Mouse (Mus musculus) MEL (cell line): ENCODE results near the gene Clca2. TPM values are rescaled to one million over a fixed set of nuclear protein-coding genes. Genes with fewer than 3 reads are reported as not detected.

Experiments
- DNase-seq: peaks from one replicate; pipeline ENCODE4 v3.0.0; 2011; ENCODE audit warnings: low read depth, low spot score
- H3K27ac ChIP-seq: 2 replicates; pipeline ENCODE4 v1.5.1; 2012; ENCODE audit warnings: low read depth, mild to moderate bottlenecking, control low read depth, low read length, moderate library complexity; ENCODE audit not compliant: control insufficient read depth
- H3K27me3 ChIP-seq, 2 experiments: fragments of 150-350 bp in 1 of 2; sonication (generic) in 1 of 2; 2 replicates each; pipeline ENCODE4 v1.6.1; 2012; ENCODE audit warnings: low read length in 2 of 2, mild to moderate bottlenecking in 2 of 2, improper control_type of control experiment in 1 of 2, moderate library complexity in 1 of 2; ENCODE audit not compliant: insufficient read depth in 2 of 2, control insufficient read depth in 1 of 2
- H3K36me3 ChIP-seq, 2 experiments: 2 replicates each; pipeline ENCODE4 v1.6.1; 2012 to 2014; ENCODE audit warnings: low read length in 2 of 2, improper control_type of control experiment in 1 of 2, inconsistent platforms in 1 of 2, mild to moderate bottlenecking in 1 of 2; ENCODE audit not compliant: insufficient read depth in 2 of 2, control insufficient read depth in 1 of 2
- H3K4me1 ChIP-seq, 2 experiments: fragments of 150-350 bp in 1 of 2; sonication (generic) in 1 of 2; 2 replicates each; pipeline ENCODE4 v1.6.1; 2012; ENCODE audit warnings: low read length in 2 of 2, improper control_type of control experiment in 1 of 2, mild to moderate bottlenecking in 1 of 2; ENCODE audit not compliant: insufficient read depth in 2 of 2, control insufficient read depth in 1 of 2
- H3K4me3 ChIP-seq, 2 experiments: fragments of 150-350 bp in 1 of 2; sonication (generic) in 1 of 2; 2 replicates each; pipeline ENCODE4 v1.5.1; 2012; ENCODE audit warnings: low read depth in 2 of 2, low read length in 2 of 2, mild to moderate bottlenecking in 2 of 2, moderate library complexity in 2 of 2, control low read depth in 1 of 2, improper control_type of control experiment in 1 of 2; ENCODE audit not compliant: control insufficient read depth in 1 of 2, insufficient read depth in 1 of 2
- H3K79me2 ChIP-seq: 2 replicates; pipeline ENCODE4 v1.6.1; 2012; ENCODE audit warnings: mild to moderate bottlenecking, low read length, moderate library complexity; ENCODE audit not compliant: control insufficient read depth, poor library complexity, insufficient read depth
- H3K9ac ChIP-seq: 2 replicates; pipeline ENCODE4 v1.6.1; 2012; ENCODE audit warnings: low read depth, mild to moderate bottlenecking, control low read depth, low read length, moderate library complexity; ENCODE audit not compliant: control insufficient read depth, poor library complexity, severe bottlenecking
- H3K9me3 ChIP-seq: fragments of 150-350 bp; sonication (generic); replicated peaks from 2 replicates; pipeline ENCODE4 v1.6.1; 2012; ENCODE audit warnings: mild to moderate bottlenecking, low read length, improper control_type of control experiment, moderate library complexity; ENCODE audit not compliant: insufficient read depth
- BHLHE40 ChIP-seq: IDR thresholded peaks from 2 replicates; pipeline ENCODE4 v1.6.1; 2012; ENCODE audit warnings: low read depth, mild to moderate bottlenecking, inconsistent platforms, low read length, improper control_type of control experiment, borderline replicate concordance
- CHD1 ChIP-seq: IDR thresholded peaks from 2 replicates; pipeline ENCODE4 v1.6.1; 2012; ENCODE audit warnings: low read depth, mild to moderate bottlenecking, inconsistent platforms, low read length, improper control_type of control experiment
- CHD2 ChIP-seq: IDR thresholded peaks from 2 replicates; pipeline ENCODE4 v1.6.1; 2011; ENCODE audit warnings: low read length, improper control_type of control experiment
- CTCF ChIP-seq, 3 experiments: IDR thresholded peaks in 2 of 3; conservative IDR thresholded peaks in 1 of 3; 2 replicates each; pipeline ENCODE4 v1.5.1; 2011 to 2012; ENCODE audit warnings: low read length in 3 of 3, low read depth in 2 of 3, mild to moderate bottlenecking in 2 of 3, improper control_type of control experiment in 1 of 3, inconsistent platforms in 1 of 3, mixed read lengths in 1 of 3, moderate library complexity in 1 of 3; ENCODE audit not compliant: control insufficient read depth in 1 of 3, insufficient read depth in 1 of 3, poor library complexity in 1 of 3, severe bottlenecking in 1 of 3
- E2F4 ChIP-seq: IDR thresholded peaks from 2 replicates; pipeline ENCODE4 v1.6.1; 2011; ENCODE audit warnings: low read depth, low read length, improper control_type of control experiment, borderline replicate concordance
- EP300 ChIP-seq, 2 experiments: IDR thresholded peaks; 2 replicates each; pipeline ENCODE4 v1.6.1; 2011; ENCODE audit warnings: improper control_type of control experiment in 2 of 2, low read length in 2 of 2, low read depth in 1 of 2, mild to moderate bottlenecking in 1 of 2
- ETS1 ChIP-seq: IDR thresholded peaks from 2 replicates; pipeline ENCODE4 v1.6.1; 2012; ENCODE audit warnings: low read depth, mild to moderate bottlenecking, inconsistent platforms, low read length, improper control_type of control experiment, moderate library complexity
- GABPA ChIP-seq: IDR thresholded peaks from 2 replicates; pipeline ENCODE4 v1.6.1; 2012; ENCODE audit warnings: low read depth, mild to moderate bottlenecking, inconsistent platforms, low read length, improper control_type of control experiment, moderate library complexity
- GATA1 ChIP-seq: IDR thresholded peaks from 2 replicates; pipeline ENCODE4 v1.6.1; 2011; ENCODE audit warnings: low read depth, low read length, improper control_type of control experiment
- HCFC1 ChIP-seq: IDR thresholded peaks from 2 replicates; pipeline ENCODE4 v1.6.1; 2012; ENCODE audit warnings: low read depth, mild to moderate bottlenecking, inconsistent platforms, low read length, improper control_type of control experiment, moderate library complexity
- MAFK ChIP-seq: IDR thresholded peaks from 2 replicates; pipeline ENCODE4 v1.6.1; 2011; ENCODE audit warnings: low read depth, mild to moderate bottlenecking, low read length, improper control_type of control experiment, borderline replicate concordance
- MAX ChIP-seq: IDR thresholded peaks from 2 replicates; pipeline ENCODE4 v1.6.1; 2011; ENCODE audit warnings: low read length, improper control_type of control experiment
- MAZ ChIP-seq: IDR thresholded peaks from 2 replicates; pipeline ENCODE4 v1.6.1; 2012; ENCODE audit warnings: low read depth, mild to moderate bottlenecking, inconsistent platforms, low read length, improper control_type of control experiment
- MEF2A ChIP-seq: IDR thresholded peaks from 2 replicates; pipeline ENCODE4 v1.6.1; 2014; ENCODE audit warnings: low read depth, mild to moderate bottlenecking, inconsistent platforms, low read length, improper control_type of control experiment; ENCODE audit not compliant: poor library complexity, insufficient replicate concordance, severe bottlenecking; ENCODE audit errors: extremely low read depth
- MXI1 ChIP-seq: IDR thresholded peaks from 2 replicates; pipeline ENCODE4 v1.6.1; 2011; ENCODE audit warnings: mild to moderate bottlenecking, low read depth, low read length, improper control_type of control experiment
- MYB ChIP-seq: IDR thresholded peaks from 2 replicates; pipeline ENCODE4 v1.6.1; 2011; ENCODE audit warnings: mild to moderate bottlenecking, low read depth, low read length, improper control_type of control experiment
- MYC ChIP-seq: IDR thresholded peaks from 2 replicates; pipeline ENCODE4 v1.6.1; 2011; ENCODE audit warnings: low read depth, mild to moderate bottlenecking, low read length, improper control_type of control experiment, moderate library complexity
- NELFE ChIP-seq: IDR thresholded peaks from 2 replicates; pipeline ENCODE4 v1.6.1; 2011; ENCODE audit warnings: low read depth, low read length, improper control_type of control experiment
- NRF1 ChIP-seq: IDR thresholded peaks from 2 replicates; pipeline ENCODE4 v1.6.1; 2014; ENCODE audit warnings: low read depth, mild to moderate bottlenecking, inconsistent platforms, low read length, improper control_type of control experiment, moderate library complexity; ENCODE audit not compliant: poor library complexity, insufficient read depth, severe bottlenecking
- POLR2AphosphoS5 ChIP-seq: IDR thresholded peaks from 2 replicates; pipeline ENCODE4 v1.6.1; 2012; ENCODE audit warnings: low read depth, borderline replicate concordance, mild to moderate bottlenecking, inconsistent platforms, low read length, moderate library complexity, mixed read lengths
- RAD21 ChIP-seq: IDR thresholded peaks from 2 replicates; pipeline ENCODE4 v1.6.1; 2011; ENCODE audit warnings: mild to moderate bottlenecking, low read depth, low read length, improper control_type of control experiment
- RCOR1 ChIP-seq: IDR thresholded peaks from 2 replicates; pipeline ENCODE4 v1.6.1; 2012; ENCODE audit warnings: low read depth, mild to moderate bottlenecking, inconsistent platforms, low read length, improper control_type of control experiment
- SIN3A ChIP-seq: IDR thresholded peaks from 2 replicates; pipeline ENCODE4 v1.6.1; 2012; ENCODE audit warnings: low read length, improper control_type of control experiment, inconsistent platforms
- SMC3 ChIP-seq: IDR thresholded peaks from 2 replicates; pipeline ENCODE4 v1.6.1; 2011; ENCODE audit warnings: low read depth, low read length, improper control_type of control experiment
- TAL1 ChIP-seq: IDR thresholded peaks from 2 replicates; pipeline ENCODE4 v1.6.1; 2012; ENCODE audit warnings: mild to moderate bottlenecking, inconsistent platforms, low read length, moderate library complexity, mixed read lengths
- TBP ChIP-seq: IDR thresholded peaks from 2 replicates; pipeline ENCODE4 v1.8.0; 2011; ENCODE audit warnings: low read depth, low read length, improper control_type of control experiment
- TCF12 ChIP-seq: IDR thresholded peaks from 2 replicates; pipeline ENCODE4 v1.6.1; 2014; ENCODE audit warnings: low read depth, mild to moderate bottlenecking, inconsistent platforms, low read length, improper control_type of control experiment, moderate library complexity
- USF1 ChIP-seq: IDR thresholded peaks from 2 replicates; pipeline ENCODE4 v1.6.1; 2014; ENCODE audit warnings: low read depth, mild to moderate bottlenecking, inconsistent platforms, low read length, improper control_type of control experiment, moderate library complexity
- USF2 ChIP-seq, 2 experiments: IDR thresholded peaks; 2 replicates each; pipeline ENCODE4 v1.6.1; 2011 to 2012; ENCODE audit warnings: improper control_type of control experiment in 2 of 2, low read length in 2 of 2, borderline replicate concordance in 1 of 2, inconsistent platforms in 1 of 2, low read depth in 1 of 2, mild to moderate bottlenecking in 1 of 2; ENCODE audit not compliant: insufficient read depth in 1 of 2
- ZKSCAN1 ChIP-seq: IDR thresholded peaks from 2 replicates; pipeline ENCODE4 v1.6.1; 2012; ENCODE audit warnings: low read depth, mild to moderate bottlenecking, inconsistent platforms, low read length, improper control_type of control experiment, moderate library complexity
- ZMIZ1 ChIP-seq: IDR thresholded peaks from 2 replicates; pipeline ENCODE4 v1.6.1; 2012; ENCODE audit warnings: low read depth, mild to moderate bottlenecking, inconsistent platforms, low read length, improper control_type of control experiment, moderate library complexity
- polyA plus RNA-seq, 2 experiments: library from polyadenylated mRNA; stranded (reverse) in 1 of 2; unstranded in 1 of 2; fragments of >175 nt in 1 of 2; fragments of >200 nt in 1 of 2; gene quantifications; 2 replicates each; pipeline versions ENCODE4 v1.2.1 to v1.2.4; 2012; ENCODE audit warnings: low replicate concordance in 2 of 2, low read depth in 1 of 2; ENCODE audit not compliant: insufficient read length in 2 of 2, insufficient read depth in 1 of 2, missing spikeins in 1 of 2
- total RNA-seq: library from RNA; depleted of rRNA; stranded (reverse); fragments of 300-350 nt; gene quantifications from 2 replicates; pipeline ENCODE4 v1.2.3, GENCODE M21; 2012

Clca2 gene
- total and polyA plus RNA-seq, 3 experiments, result not detected

GRCm38 (mm10) chr3:145118254-145119001, 19.2 kb upstream of the Clca2 start, which contains the start of gene Odf2l (continued):
- TF ChIP-seq E2F4 (peak; percentile 80; the same call in 1 of the 2 replicates), GATA1 (no peak), TCF12 (peak; percentile 47; the same call in 1 of the 2 replicates), ZMIZ1 (peak; percentile 66; the same call in 1 of the 2 replicates)
- TF ChIP-seq, all 39 proteins: peak for 18

DNA sequence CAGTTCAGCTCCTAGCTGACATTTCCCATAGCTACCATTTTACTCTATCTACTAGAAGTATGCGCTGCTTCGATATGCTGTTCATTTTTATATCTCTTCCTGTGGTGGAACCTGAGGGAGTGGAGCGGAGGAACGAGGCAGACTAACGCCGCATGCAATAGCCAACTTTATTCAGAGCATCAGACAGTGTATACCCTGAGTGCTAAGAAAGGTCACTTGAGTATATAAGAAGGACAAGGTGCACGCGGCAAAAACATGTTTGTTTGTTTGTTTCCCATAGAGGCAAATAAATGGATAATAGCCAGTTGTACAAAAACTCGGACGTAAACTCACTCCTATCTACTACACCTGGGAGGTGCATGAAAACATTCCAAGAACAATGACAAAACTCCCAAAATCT, 18.4 kb upstream of the Clca2 start:
- peak; percentile 61 for DNase-seq
- Histone ChIP-seq H3K9ac (peak overlapping the region; percentile 70), H3K27ac (peak overlapping the region; percentile 77), H3K27me3 (no peaks in the 10 kb centered on the region), H3K79me2 (peaks cover 2% of the 10 kb centered on the region; the same call in 1 of the 2 replicates), H3K9me3 (no peaks in the 10 kb centered on the region), H3K4me3 (peak overlapping the region; percentile 71 to 78), H3K4me1 (peaks cover 2 to 19% of the 10 kb centered on the region in 2 experiments; a peak in 2 of 4 replicates), H3K36me3 (peaks cover 0 to 19% of the 10 kb centered on the region in 2 experiments; a peak in 2 of 4 replicates)
- TF ChIP-seq CHD1 (no peak; the same call in 1 of the 2 replicates), RCOR1 (no peak), TAL1 (no peak), SMC3 (no peak), MEF2A (no peak), E2F4 (no peak), TBP (no peak), ZKSCAN1 (no peak), USF1 (no peak), POLR2AphosphoS5 (no peak), MAX (no peak), MYC (0 out of 2 replicates have a peak, but pooled peaks have one; percentile 33), MAZ (no peak), MAFK (no peak), MYB (no peak), ETS1 (no peak), TCF12 (0 out of 2 replicates have a peak, but pooled peaks have one; percentile 34), USF2 (IDR thresholded peaks at IDR 0.05; ENCODE audit: borderline replicate concordance in 1 of 2, insufficient read depth in 1 of 2, low read depth in 1 of 2, low read length in 2 of 2) (no peak), CTCF (IDR thresholded peaks at IDR 0.05 in 2 of 3, conservative IDR thresholded peaks at IDR 0.05 in 1 of 3; ENCODE audit: control insufficient read depth in 1 of 3, insufficient read depth in 1 of 3, low read depth in 2 of 3, low read length in 3 of 3, poor library complexity in 1 of 3, severe bottlenecking in 1 of 3) (no peak), GABPA (no peak), HCFC1 (no peak), MXI1 (no peak), NRF1 (no peak), GATA1 (peak; percentile 26; the same call in 1 of the 2 replicates), SIN3A (no peak), EP300 (IDR thresholded peaks at IDR 0.05; ENCODE audit: low read depth in 1 of 2, low read length in 2 of 2) (peak in 1 of 2 experiments; percentile 34; a peak in 1 of 4 replicates), RAD21 (no peak), BHLHE40 (no peak), CHD2 (no peak), NELFE (no peak)
